Mouse (Mus musculus): ENCODE measurements around the gene Gm43518. TPM values are rescaled to one million over a fixed set of nuclear protein-coding genes. Genes with fewer than 3 reads are reported as not detected.

Gene Gm43518
- polyA plus RNA-seq, 1 experiment from 2014 or later, result 3.2 TPM

- no peak overlapping the region for H3K9ac ChIP-seq (ENCODE audit: low read length)
- peaks cover 18% of the 10 kb centered on the region for H3K36me3 ChIP-seq (ENCODE audit: control insufficient read depth, insufficient read depth, low read length)
- no peaks in the 10 kb centered on the region for H3K4me1 ChIP-seq (ENCODE audit: control insufficient read depth, insufficient read depth, low read length)
- no peak overlapping the region for H3K4me3 ChIP-seq (replicated peaks; ENCODE audit: low read length)
- no peaks in the 10 kb centered on the region for H3K9me3 ChIP-seq (replicated peaks; ENCODE audit: control insufficient read depth, low read length)
- H3K27me3 ChIP-seq (ENCODE audit: control insufficient read depth, insufficient read depth, low read length), result no peaks in the 10 kb centered on the region
- H3K27ac ChIP-seq (ENCODE audit: low read length), result no peak overlapping the region
- no peak for ATAC-seq (ENCODE audit: insufficient read depth, low FRiP score)
- H3K4me2 ChIP-seq (ENCODE audit: low read depth, low read length), result no peak overlapping the region
- WGBS, result 92% methylated on average over 6 of the region's 6 CpGs
These were observed 5.1 kb upstream of the Gm43518 start for GRCm38 (mm10) chr5:123922112-123922511.

- Histone ChIP-seq H3K27ac (ENCODE audit: low read length) (peak within 1 kb of the TSS; percentile 92), H3K4me1 (ENCODE audit: control insufficient read depth, insufficient read depth, low read length) (peaks cover 7% of the 10 kb centered on the region; the same call in 1 of the 2 replicates), H3K9me3 (replicated peaks; ENCODE audit: control insufficient read depth, low read length) (no peaks in the 10 kb centered on the region), H3K36me3 (ENCODE audit: control insufficient read depth, insufficient read depth, low read length) (0 out of 2 replicates have a peak, but pooled peaks cover 8% of the 10 kb centered on the region), H3K27me3 (ENCODE audit: control insufficient read depth, insufficient read depth, low read length) (no peaks in the 10 kb centered on the region), H3K9ac (ENCODE audit: low read length) (peak within 1 kb of the TSS; percentile 95), H3K4me3 (replicated peaks; ENCODE audit: low read length) (peak within 1 kb of the TSS; percentile 82), H3K4me2 (ENCODE audit: low read depth, low read length) (peak within 1 kb of the TSS; percentile 88)
- ATAC-seq (ENCODE audit: insufficient read depth, low FRiP score), result peak; percentile 99
- WGBS, result 0% methylated on average over 56 of the region's 56 CpGs
These were observed 3.3 kb downstream of the Gm43518 start, which contains the start of gene Ccdc62 for GRCm38 (mm10) chr5:123930508-123930989. Gene Ccdc62 (plus strand): TSS chr5:123930679.

GRCm38 (mm10) chr5:123931131-123931530, 3.9 kb downstream of the Gm43518 start:
- WGBS, result 47% methylated on average over 13 of the region's 13 CpGs
- Histone ChIP-seq H3K9me3 (replicated peaks; ENCODE audit: control insufficient read depth, low read length) (no peaks in the 10 kb centered on the region), H3K27ac (ENCODE audit: low read length) (peak overlapping the region; percentile 92; the same call in 1 of the 2 replicates), H3K36me3 (ENCODE audit: control insufficient read depth, insufficient read depth, low read length) (0 out of 2 replicates have a peak, but pooled peaks cover 8% of the 10 kb centered on the region), H3K4me1 (ENCODE audit: control insufficient read depth, insufficient read depth, low read length) (peaks cover 7% of the 10 kb centered on the region; the same call in 1 of the 2 replicates), H3K4me3 (replicated peaks; ENCODE audit: low read length) (peak overlapping the region; percentile 82), H3K4me2 (ENCODE audit: low read depth, low read length) (peak overlapping the region; percentile 88), H3K9ac (ENCODE audit: low read length) (peak overlapping the region; percentile 95), H3K27me3 (ENCODE audit: control insufficient read depth, insufficient read depth, low read length) (no peaks in the 10 kb centered on the region)
- no peak for ATAC-seq (ENCODE audit: insufficient read depth, low FRiP score)

GRCm38 (mm10) chr5:123932927-123933326, 5.7 kb downstream of the Gm43518 start:
- no peak overlapping the region for H3K4me3 ChIP-seq (replicated peaks; ENCODE audit: low read length)
- H3K4me2 ChIP-seq (ENCODE audit: low read depth, low read length), result no peak overlapping the region
- H3K9ac ChIP-seq (ENCODE audit: low read length), result no peak overlapping the region
- no peak for ATAC-seq (ENCODE audit: insufficient read depth, low FRiP score)
- H3K27ac ChIP-seq (ENCODE audit: low read length), result no peak overlapping the region
- no peaks in the 10 kb centered on the region for H3K9me3 ChIP-seq (replicated peaks; ENCODE audit: control insufficient read depth, low read length)
- peaks cover 7% of the 10 kb centered on the region; the same call in 1 of the 2 replicates for H3K4me1 ChIP-seq (ENCODE audit: control insufficient read depth, insufficient read depth, low read length)
- 0 out of 2 replicates have a peak, but pooled peaks cover 5% of the 10 kb centered on the region for H3K36me3 ChIP-seq (ENCODE audit: control insufficient read depth, insufficient read depth, low read length)
- no peaks in the 10 kb centered on the region for H3K27me3 ChIP-seq (ENCODE audit: control insufficient read depth, insufficient read depth, low read length)

- WGBS, result 79% methylated on average over 12 of the region's 12 CpGs
- H3K27ac ChIP-seq (ENCODE audit: low read length), result no peak overlapping the region
- H3K9ac ChIP-seq (ENCODE audit: low read length), result no peak overlapping the region
- H3K36me3 ChIP-seq (ENCODE audit: control insufficient read depth, insufficient read depth, low read length), result no peaks in the 10 kb centered on the region
- no peaks in the 10 kb centered on the region for H3K27me3 ChIP-seq (ENCODE audit: control insufficient read depth, insufficient read depth, low read length)
- H3K4me3 ChIP-seq (replicated peaks; ENCODE audit: low read length), result no peak overlapping the region
- H3K4me1 ChIP-seq (ENCODE audit: control insufficient read depth, insufficient read depth, low read length), result peaks cover 7% of the 10 kb centered on the region; the same call in 1 of the 2 replicates
- no peaks in the 10 kb centered on the region for H3K9me3 ChIP-seq (replicated peaks; ENCODE audit: control insufficient read depth, low read length)
- ATAC-seq (ENCODE audit: insufficient read depth, low FRiP score), result no peak
- no peak overlapping the region for H3K4me2 ChIP-seq (ENCODE audit: low read depth, low read length)
These were observed 6.3 kb downstream of the Gm43518 start for GRCm38 (mm10) chr5:123933556-123933955.

- Histone ChIP-seq H3K36me3 (ENCODE audit: control insufficient read depth, insufficient read depth, low read length) (no peaks in the 10 kb centered on the region), H3K9me3 (replicated peaks; ENCODE audit: control insufficient read depth, low read length) (no peaks in the 10 kb centered on the region), H3K9ac (ENCODE audit: low read length) (no peak overlapping the region), H3K4me3 (replicated peaks; ENCODE audit: low read length) (no peak overlapping the region), H3K27me3 (ENCODE audit: control insufficient read depth, insufficient read depth, low read length) (no peaks in the 10 kb centered on the region), H3K4me1 (ENCODE audit: control insufficient read depth, insufficient read depth, low read length) (peaks cover 7% of the 10 kb centered on the region; the same call in 1 of the 2 replicates), H3K27ac (ENCODE audit: low read length) (no peak overlapping the region), H3K4me2 (ENCODE audit: low read depth, low read length) (no peak overlapping the region)
- 41% methylated on average over 18 of the region's 18 CpGs for WGBS
- ATAC-seq (ENCODE audit: insufficient read depth, low FRiP score), result no peak
These were observed 6.9 kb downstream of the Gm43518 start for GRCm38 (mm10) chr5:123933957-123934591.

- Histone ChIP-seq H3K27me3 (ENCODE audit: control insufficient read depth, insufficient read depth, low read length) (no peaks in the 10 kb centered on the region), H3K4me3 (replicated peaks; ENCODE audit: low read length) (no peak overlapping the region), H3K4me1 (ENCODE audit: control insufficient read depth, insufficient read depth, low read length) (peaks cover 7% of the 10 kb centered on the region; the same call in 1 of the 2 replicates), H3K9ac (ENCODE audit: low read length) (no peak overlapping the region), H3K36me3 (ENCODE audit: control insufficient read depth, insufficient read depth, low read length) (no peaks in the 10 kb centered on the region), H3K27ac (ENCODE audit: low read length) (no peak overlapping the region), H3K4me2 (ENCODE audit: low read depth, low read length) (no peak overlapping the region), H3K9me3 (replicated peaks; ENCODE audit: control insufficient read depth, low read length) (no peaks in the 10 kb centered on the region)
- ATAC-seq (ENCODE audit: insufficient read depth, low FRiP score), result no peak
- 85% methylated on average over 5 of the region's 5 CpGs for WGBS
These were observed 8.7 kb downstream of the Gm43518 start for GRCm38 (mm10) chr5:123935931-123936330.

- WGBS, result 80% methylated on average over 5 of the region's 5 CpGs
- no peaks in the 10 kb centered on the region for H3K27me3 ChIP-seq (ENCODE audit: control insufficient read depth, insufficient read depth, low read length)
- no peak overlapping the region for H3K4me2 ChIP-seq (ENCODE audit: low read depth, low read length)
- H3K27ac ChIP-seq (ENCODE audit: low read length), result no peak overlapping the region
- H3K4me1 ChIP-seq (ENCODE audit: control insufficient read depth, insufficient read depth, low read length), result peaks cover 3% of the 10 kb centered on the region; the same call in 1 of the 2 replicates
- H3K9ac ChIP-seq (ENCODE audit: low read length), result no peak overlapping the region
- H3K36me3 ChIP-seq (ENCODE audit: control insufficient read depth, insufficient read depth, low read length), result no peaks in the 10 kb centered on the region
- H3K9me3 ChIP-seq (replicated peaks; ENCODE audit: control insufficient read depth, low read length), result no peaks in the 10 kb centered on the region
- H3K4me3 ChIP-seq (replicated peaks; ENCODE audit: low read length), result no peak overlapping the region
- no peak for ATAC-seq (ENCODE audit: insufficient read depth, low FRiP score)
These were observed 11.3 kb downstream of the Gm43518 start for GRCm38 (mm10) chr5:123938479-123938878.

GRCm38 (mm10) chr5:123946546-123946945, 19.3 kb downstream of the Gm43518 start:
- H3K27me3 ChIP-seq (ENCODE audit: control insufficient read depth, insufficient read depth, low read length), result no peaks in the 10 kb centered on the region
- H3K4me2 ChIP-seq (ENCODE audit: low read depth, low read length), result no peak overlapping the region
- 43% methylated on average over 4 of the region's 4 CpGs for WGBS
- no peak for ATAC-seq (ENCODE audit: insufficient read depth, low FRiP score)
- H3K4me1 ChIP-seq (ENCODE audit: control insufficient read depth, insufficient read depth, low read length), result no peaks in the 10 kb centered on the region
- H3K36me3 ChIP-seq (ENCODE audit: control insufficient read depth, insufficient read depth, low read length), result no peaks in the 10 kb centered on the region
- no peak overlapping the region for H3K4me3 ChIP-seq (replicated peaks; ENCODE audit: low read length)
- no peak overlapping the region for H3K27ac ChIP-seq (ENCODE audit: low read length)
- no peak overlapping the region for H3K9ac ChIP-seq (ENCODE audit: low read length)
- no peaks in the 10 kb centered on the region for H3K9me3 ChIP-seq (replicated peaks; ENCODE audit: control insufficient read depth, low read length)
